Mouse (Mus musculus): ENCODE results near the gene Aftph.

The Aftph gene

GRCm38 (mm10) chr11:20647902-20648625 lies 93.3 kb downstream of the Aftph start:
- DNase-seq (ENCODE audit: low spot score in 2 of 2), result peak in 1 of 2 experiments; percentile 30

- no peak for DNase-seq (ENCODE audit: low spot score in 2 of 2)
Observed at GRCm38 (mm10) chr11:20646986-20647726, 94.2 kb downstream of the Aftph start.

GRCm38 (mm10) chr11:20646142-20646541 lies 95.2 kb downstream of the Aftph start:
- no peak for DNase-seq (ENCODE audit: low spot score in 2 of 2)

- no peak for DNase-seq (ENCODE audit: low spot score in 2 of 2)
Observed at GRCm38 (mm10) chr11:20645521-20645920, 95.9 kb downstream of the Aftph start.

- DNase-seq (ENCODE audit: low spot score in 2 of 2), result no peak
Observed at GRCm38 (mm10) chr11:20644872-20645271, 96.5 kb downstream of the Aftph start.

DNA sequence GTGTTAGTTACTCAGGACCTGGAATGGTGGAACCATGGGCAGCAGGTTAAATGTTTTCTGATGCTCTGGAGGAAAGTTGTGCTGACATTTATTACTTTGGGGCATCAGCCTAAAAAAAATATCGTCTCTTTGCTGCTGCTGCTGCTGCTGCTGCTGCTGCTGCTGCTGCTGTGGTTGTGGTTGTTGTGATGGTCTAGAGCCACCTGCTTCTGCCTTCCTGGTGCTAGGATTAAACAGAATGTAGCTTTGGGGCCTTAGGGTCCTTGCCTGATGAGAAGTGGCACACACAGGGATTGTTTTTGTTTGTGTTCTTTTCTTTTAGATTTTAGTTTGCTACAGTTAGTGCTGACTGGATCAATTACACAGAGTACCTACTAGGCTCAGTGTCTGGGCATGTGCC lies 97.2 kb downstream of the Aftph start:
- DNase-seq (ENCODE audit: low spot score in 2 of 2), result no peak

- DNase-seq (ENCODE audit: low spot score in 2 of 2), result no peak
Observed at GRCm38 (mm10) chr11:20643161-20643560, 98.2 kb downstream of the Aftph start.

DNA sequence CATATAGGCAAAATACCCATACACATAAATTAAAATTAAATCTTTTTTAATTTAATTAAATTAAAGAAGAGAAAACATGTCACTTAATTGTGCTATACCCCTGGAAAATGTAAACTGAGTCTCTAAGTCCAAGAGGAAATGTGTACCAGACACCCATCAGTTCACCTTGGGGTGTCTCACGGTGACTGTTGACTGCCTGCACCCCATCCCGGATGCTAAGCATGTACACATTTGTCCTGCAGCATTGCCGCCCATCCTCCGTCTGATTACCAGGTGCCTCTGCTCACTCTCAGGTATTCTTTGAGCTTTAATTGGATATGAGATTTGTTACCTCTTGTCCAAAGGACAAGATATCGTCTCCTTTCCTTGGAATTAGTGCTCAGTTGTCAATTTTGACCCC lies 99.1 kb downstream of the Aftph start:
- no peak for DNase-seq (ENCODE audit: low spot score in 2 of 2)

DNA sequence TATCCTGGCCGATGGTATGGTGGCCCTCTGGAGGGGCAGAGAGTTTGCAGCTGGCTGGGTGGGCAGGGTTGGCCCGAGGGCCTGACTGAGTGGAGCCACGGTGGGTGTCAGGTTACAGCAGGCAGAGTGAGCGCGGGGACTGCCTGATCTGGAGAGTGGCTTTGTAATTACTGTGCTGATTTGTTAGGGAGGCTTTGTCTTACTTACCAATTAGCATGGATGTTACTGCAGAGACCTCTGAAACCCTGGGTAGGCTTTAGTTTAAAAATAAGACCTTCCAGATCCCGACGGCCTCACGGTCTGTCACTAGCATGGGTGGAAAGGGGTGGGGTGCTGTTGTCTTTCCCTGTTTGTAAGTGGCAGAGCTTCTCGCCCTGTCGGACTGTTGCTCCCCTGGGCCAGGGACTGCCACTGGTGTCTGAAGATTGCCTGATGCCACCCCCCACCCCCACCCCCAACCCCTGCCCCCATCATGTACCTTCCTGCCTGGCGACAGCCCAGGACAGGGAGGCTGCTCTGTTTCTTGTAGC lies 101.4 kb downstream of the Aftph start:
- peak in 1 of 2 experiments; percentile 41 for DNase-seq (ENCODE audit: low spot score in 2 of 2)

DNA sequence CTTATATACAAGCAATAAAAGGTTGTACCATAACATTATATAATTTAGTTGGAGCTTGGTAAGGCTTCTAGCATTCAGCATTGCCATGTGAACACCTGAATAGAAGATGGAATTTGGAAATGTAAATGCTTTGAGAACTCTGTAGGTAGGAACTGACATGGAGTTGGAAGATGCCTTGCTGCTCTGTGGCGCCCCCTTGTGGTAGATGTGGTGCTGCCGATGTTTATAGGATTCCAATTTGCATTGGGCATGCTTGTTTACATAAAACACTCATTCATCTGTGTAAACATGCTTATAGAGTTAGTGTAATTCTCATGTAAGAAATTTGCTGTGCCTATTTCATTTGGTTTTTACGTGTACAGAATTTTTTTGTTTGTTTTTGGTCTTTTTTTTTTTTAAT lies 102.5 kb downstream of the Aftph start:
- peak; percentile 45 to 82 for DNase-seq (ENCODE audit: low spot score in 2 of 2)

DNA sequence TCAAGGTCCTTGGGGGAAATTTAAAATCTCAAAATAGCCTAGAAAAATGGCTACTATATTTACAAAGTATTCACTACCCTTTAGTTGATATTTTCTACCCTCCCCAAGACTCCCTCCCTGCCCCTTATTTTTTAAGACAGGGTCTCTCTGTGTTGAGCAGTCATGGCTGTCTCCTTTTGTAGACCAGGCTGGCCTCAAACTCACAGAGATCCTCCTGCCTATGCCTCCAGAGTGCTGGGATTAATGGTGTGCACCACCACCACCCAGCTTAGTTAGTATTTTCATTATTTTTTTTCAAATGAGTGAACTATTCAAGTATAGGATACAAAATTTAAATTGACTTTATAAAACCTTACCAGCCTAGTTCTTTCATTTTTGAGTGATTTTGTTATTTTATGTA lies 104.3 kb downstream of the Aftph start:
- no peak for DNase-seq (ENCODE audit: low spot score in 2 of 2)

DNA sequence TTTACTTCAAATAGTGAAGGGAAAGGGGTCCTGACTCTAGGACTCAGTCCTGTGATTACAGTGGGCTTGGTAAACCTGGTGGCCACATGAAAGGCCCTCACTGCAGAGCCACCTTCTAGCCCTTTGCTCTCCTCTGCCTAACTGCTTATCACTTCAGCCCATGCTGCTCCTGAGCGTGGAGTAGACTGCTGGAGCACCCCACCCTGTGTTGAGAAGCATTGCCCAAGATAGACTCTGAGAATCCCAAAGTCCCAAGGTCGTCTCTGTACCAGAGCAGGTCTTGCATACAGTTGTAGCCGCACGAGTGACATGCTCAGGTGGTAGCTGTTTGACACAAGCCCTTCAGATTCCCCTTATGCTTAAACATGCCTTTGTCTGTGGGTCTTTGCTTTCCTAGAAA lies 105.3 kb downstream of the Aftph start:
- no peak for DNase-seq (ENCODE audit: low spot score in 2 of 2)

GRCm38 (mm10) chr11:20635646-20636045 lies 105.7 kb downstream of the Aftph start:
- DNase-seq (ENCODE audit: low spot score in 2 of 2), result no peak

All from urinary bladder, postnatal 4 days (tissue).